Mouse (Mus musculus) heart, adult 18-20 months (tissue): Measurements from ENCODE around the gene Ttpal. TPM values are rescaled to one million over a fixed set of nuclear protein-coding genes. Genes with fewer than 3 reads are reported as not detected.
A peak's percentile ranks its signal among the peaks of the same experiment; 100 is the strongest.
"Not testable (repeated sequence)": the region's sequence is repeated elsewhere in the genome, so short reads cannot be mapped to it uniquely, and the experiment has no call there.

Experiments
- DNase-seq, 2 experiments: peaks; one replicate each; pipeline ENCODE4 v3.0.0; 2021 to 2022; ENCODE audit warnings: mixed read lengths in 1 of 2
- total RNA-seq, 2 experiments: library from RNA; stranded (reverse); gene quantifications; 2 replicates each; pipeline ENCODE4 v1.2.3; 2021

Ttpal gene
- total RNA-seq, 2 experiments from 2014 or later: 12.0 to 16.8 TPM

DNA sequence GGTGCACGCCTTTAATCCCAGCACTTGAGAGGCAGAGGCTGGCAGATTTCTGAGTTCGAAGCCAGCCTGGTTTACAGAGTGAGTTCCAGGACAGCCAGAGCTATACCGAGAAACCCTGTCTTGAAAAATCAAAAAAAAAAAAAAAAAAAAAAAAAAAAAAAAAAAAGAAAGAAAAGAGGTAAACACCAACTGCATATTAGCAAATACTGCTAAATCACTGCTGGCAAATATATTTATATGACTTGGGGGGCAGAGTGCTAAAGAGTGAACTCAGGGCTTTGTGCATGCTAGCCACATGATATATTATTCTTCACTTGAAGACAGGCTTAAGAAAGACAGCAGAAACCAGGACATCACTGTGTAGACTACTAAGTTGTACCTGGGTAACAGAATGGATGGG, 19.3 kb downstream of the Ttpal start:
- not testable (repeated sequence) for DNase-seq

DNA sequence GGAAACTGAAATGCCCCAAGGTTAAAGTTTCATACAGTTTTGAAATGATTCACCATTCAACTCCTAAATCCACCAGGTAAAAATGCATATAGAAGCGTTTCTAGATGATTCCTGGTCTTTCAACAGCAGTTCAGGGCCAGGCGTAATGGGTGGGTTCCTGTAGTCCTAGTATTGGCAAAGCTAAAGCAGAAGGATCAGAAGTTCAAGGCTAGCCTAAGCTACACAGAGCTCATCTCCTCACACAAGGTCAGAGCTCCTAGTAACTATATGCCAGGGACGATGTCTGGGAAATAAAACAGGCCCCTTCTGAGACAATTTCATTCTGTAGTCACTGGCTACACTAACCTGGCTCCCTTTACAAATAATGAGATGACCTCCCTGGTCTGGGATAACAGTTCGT, 29.1 kb downstream of the Ttpal start:
- DNase-seq: no peak

DNA sequence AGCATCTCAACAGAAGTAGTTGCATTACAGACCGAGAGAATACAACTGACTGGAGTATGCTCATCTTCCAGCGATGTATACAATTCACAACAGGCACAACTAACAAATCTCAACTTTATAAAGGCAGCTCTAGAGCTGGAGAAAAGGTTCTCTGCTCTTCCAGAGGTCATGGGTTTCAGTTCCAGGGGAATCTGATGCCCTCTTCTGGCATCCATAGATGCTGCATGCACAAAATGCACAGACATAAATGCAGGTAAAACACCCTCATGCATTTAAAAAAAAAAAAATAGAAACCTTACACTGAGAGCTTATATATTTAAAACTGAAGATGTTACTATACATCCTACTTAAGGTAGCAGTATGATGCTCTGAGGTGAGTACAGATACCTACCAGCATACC, 29.6 kb downstream of the Ttpal start:
- DNase-seq: no peak

DNA sequence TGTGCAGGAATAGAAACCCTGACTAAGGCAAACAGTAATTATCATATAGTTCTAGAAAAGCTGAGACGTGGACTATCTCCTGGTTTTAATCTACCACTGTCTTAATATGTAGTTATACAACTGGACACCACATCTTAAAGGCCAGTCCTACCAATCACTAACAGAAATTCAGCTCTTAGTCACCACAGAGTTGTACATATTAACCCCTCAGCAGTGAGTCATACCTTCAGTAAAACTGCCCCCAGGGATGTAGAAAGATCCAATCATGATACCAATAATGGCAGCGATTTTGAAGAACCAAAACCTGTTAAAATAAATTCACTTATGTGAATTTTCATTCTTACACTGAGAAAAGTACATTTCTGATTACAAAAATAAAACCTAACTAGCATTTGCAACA, 32.1 kb downstream of the Ttpal start:
- DNase-seq: no peak

DNA sequence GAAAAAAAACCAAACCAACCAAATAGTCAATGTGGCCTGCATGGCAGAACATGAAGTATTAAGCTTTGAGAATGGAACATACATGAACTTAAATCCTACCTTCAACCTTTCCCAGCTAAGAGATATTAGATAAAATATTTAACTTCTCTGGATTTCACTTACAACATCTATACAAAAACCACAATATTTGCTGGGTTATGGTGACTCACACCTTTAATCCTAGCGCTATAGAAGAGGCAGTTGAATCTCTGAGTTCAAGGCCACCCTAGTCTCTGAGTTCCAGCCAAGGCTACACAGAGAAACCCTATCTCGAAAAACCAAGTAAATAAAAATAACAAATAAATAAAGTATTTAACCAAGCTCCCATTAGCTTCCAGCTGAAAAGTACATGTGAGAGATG, 33.9 kb downstream of the Ttpal start:
- no peak for DNase-seq

DNA sequence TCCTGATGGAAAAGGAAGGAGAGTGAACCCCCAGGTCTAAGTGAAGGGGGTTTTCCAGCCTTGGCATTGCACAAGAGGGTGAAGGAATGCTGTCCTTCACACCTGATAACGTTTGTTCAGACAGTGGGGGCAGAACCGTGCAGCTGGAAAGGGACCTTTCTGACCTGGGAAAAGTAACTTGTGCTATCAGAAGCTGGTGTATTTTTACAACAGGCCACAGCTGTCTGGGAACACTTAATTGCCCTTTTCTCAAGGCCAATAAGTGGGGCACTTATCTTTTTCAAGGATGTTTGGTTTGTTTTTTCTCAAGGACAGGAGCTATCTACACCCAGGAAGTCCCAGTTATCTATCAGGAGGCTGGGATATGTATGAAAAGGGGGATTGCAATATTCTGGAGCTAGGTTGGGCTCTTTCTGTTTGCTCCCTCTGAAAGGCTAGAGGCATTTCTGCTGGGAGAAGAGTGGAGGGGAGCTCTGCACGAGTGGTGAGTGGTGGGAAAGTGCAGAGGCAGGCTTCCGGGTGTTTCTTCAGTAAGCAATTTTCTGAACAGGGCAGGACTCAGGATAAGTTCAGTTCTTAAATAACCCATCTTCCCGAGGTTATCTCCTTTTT, 35.6 kb downstream of the Ttpal start:
- peak in 1 of 2 experiments; percentile 45 for DNase-seq

DNA sequence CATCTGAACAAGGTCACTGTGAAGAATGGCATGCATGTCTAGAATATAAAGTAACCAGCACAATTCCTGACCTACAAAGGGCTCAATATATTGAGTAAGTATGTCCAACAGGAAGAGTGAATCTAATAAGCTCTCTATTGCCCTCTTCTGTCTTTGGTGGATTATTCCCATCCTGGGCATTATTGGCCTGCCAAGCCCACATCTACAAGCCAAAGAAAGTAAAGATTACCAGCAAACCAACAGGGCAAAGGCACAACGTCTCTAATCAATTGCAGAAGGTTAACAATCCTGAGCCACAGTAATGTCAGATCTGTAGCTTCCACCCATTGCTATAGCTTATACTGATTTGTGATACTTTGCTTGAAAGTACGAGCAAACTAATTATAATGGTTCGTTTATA, 38.4 kb downstream of the Ttpal start:
- no peak for DNase-seq

DNA sequence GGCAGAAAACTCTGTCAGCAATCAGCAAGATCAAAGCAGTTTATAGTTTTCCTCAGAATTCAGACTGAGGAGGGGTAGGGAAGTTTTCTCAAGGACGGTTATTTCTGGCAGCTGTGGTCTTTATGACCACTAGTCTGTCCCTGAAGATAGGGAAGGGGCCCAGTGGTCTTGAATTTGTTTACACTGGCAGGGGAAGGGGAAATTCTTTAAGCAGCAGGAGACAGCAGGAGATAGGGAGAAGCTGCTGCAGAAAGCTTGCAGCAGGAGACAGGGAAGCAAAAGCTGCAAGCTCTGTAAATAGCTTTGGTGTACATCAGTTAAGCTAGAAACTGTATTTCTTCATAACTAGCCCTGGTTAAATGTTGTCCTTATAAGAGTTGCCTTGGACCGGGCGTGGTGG, 39.6 kb downstream of the Ttpal start:
- peak in 1 of 2 experiments; percentile 45 for DNase-seq

DNA sequence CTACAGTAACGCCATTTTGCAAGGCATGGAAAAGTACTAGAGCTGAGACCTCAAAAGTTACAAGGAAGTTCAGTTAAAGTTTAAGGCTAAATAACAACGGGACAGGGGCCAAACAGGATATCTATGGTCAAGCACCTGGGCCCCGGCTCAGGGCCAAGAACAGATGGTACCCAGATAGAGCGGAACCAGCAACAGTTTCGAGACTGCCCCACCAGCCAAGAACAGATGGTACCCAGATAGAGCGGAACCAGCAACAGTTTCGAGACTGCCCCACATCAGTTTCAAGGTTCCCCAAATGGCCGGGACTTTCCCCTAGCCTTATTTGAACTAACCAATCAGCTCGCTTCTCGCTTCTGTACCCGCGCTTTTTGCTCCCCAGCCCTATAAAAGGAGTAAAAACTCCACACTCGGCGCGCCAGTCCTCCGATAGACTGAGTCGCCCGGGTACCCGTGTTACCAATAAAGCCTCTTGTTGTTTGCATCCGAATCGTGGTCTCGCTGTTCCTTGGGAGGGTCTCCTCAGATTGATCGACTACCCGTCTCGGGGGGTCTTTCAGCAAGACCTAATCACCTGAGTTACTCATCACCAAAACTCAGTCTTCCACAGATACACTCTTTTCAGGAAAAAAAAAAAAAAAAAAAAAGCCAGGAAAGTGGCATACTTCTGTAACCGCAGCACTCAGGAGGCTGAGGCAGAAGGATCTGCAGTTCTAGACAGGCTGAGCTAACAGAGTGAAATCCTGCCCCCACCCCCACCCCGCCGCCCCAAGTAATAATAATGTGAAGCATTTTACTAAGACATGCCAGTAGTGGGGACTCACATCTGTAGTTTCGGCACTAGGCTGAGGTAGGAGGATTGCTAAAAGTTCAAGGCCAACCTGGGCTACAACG, 40.8 kb downstream of the Ttpal start:
- DNase-seq: peak; percentile 74 to 89

DNA sequence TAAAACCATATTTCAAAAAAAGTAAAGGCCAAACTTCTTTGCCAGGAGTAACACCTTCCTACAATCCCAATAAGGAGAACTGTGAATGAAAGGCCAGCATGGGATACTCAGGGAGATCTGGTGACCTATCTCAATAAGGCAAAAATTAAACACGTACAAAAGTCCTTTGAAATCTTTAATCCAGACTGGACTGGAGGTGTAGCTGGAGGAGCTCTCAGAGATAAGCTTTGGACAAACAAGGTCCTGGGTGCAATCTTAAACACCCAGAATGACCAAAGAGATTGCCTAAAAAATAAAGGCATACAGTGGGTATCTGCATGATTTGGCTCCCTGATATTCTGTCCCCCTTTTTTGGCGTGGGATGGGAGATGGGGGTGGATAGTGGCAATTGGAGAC, 41.5 kb downstream of the Ttpal start:
- DNase-seq: no peak

DNA sequence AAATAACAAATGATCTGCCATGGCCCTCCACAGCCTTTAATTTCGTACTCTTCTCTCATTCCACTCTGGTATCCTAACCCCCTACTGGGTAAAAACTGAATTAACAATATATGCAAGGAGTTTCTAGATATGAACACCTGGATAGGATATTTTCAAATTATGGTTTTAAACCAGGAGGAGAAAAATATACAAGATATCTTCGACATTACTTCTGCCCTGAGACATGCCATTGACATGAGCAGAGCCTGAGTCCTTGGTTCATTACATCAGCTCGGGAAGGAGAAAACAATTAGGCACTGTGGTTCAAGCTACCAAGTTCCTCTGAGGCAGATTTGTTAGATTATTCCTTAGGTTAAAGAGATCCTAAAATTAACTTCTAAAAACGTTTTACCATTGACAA, 41.9 kb downstream of the Ttpal start:
- no peak for DNase-seq

DNA sequence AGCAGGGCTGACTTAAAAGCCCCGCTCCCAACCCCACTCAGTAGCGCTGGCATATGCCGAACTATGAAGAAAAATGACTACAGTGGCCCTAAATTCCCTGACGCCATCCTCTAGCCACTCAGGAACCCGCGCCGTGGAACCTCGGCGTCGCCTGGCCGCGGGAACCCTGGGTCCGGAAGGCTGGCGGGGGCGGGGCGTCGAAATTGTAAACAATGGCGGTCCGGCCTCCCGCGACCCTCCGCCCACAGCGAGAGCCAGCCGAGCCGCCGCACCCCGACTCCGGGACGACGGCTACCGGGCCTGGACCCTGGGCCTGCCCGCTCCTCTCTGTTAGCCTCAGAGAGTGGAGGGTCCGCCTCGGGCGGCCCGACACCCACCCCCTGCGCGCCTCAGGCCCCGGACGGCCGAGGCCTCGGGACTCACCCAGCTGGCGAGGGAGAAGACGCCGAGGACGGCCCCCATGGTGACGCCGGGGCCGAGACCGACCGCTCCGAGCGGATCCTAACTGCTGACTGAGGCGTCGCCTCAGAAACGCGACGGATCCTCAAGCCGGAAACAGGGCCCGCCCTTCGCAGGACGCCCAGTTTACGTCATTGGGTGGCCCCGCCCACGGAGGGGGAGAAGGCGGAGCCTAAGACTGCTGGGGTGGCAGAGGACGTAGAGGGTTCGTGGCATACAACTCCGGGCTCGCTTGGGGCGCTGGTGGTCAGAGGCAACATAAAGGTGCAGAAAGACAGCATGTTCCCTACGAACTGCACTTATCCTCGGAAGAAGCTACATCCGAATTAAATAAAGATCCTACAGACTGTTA, 42.7 kb downstream of the Ttpal start, which contains the start of gene Serinc3:
Gene Serinc3 (minus strand): TSS at position 557 of the 811 bp plus-strand sequence.
- peak; percentile 99 to 100 for DNase-seq

DNA sequence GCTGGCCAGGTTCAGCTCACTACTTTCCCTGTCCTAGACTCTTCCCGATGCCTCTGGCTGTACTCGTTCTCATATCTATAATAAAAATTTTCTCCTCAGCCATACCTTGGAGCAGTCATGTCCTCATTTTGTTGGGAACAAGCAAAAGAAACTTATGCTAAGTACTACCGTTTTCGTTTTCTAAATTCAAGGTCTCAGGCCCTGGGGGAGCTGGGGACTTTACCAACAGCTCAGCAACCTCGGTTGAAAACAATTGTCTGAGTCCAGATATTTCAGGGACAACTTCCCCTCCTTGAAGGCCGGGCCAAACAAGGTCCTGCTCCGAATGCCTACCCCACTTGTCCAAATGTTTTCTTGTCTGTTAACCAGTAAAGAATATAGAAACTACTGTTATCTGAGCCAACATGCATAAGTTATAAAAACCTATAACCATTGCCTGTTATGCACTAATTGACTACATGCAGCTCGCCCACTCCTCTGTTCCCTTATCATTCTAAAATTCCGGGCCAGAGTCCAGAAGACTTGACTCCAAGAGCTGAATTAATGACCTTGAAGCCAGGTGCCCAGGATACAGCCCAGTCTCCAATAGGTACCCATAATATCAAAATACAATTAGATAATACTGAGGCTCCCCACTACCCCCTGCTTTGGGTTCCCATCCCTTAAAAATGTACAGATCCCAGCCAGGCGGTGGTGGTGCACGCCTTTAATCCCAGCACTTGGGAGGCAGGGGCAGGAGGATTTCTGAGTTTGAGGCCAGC, 43.8 kb downstream of the Ttpal start:
- DNase-seq: no peak

DNA sequence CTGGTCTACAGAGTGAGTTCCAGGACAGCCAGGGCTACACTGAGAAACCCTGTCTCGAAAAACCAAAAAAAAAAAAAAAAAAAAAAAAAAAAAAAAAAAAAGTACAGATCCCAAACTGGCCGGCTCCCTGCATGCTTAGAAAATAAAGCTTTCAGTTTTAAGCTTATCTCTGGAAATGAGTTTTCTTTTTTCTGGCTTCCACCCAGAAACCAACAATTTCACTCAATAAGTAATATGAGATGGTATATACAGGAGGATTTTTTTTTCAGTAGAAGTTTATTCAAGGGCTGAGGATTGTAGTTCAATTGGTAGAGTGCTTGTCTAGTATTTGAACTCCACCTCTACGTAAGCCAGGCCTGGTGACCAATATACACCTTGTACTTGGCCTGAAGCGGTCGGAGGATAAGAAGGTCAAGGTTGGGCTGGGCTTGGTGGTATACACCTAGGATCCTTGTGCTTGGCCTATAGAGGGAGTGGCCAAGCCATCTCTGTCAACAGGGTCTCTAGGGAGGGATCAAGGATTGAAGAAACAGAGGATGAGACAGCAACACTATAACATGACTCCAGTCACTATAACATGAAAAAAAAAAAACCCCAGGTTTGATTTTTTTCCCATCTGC, 44.5 kb downstream of the Ttpal start:
- no peak for DNase-seq

DNA sequence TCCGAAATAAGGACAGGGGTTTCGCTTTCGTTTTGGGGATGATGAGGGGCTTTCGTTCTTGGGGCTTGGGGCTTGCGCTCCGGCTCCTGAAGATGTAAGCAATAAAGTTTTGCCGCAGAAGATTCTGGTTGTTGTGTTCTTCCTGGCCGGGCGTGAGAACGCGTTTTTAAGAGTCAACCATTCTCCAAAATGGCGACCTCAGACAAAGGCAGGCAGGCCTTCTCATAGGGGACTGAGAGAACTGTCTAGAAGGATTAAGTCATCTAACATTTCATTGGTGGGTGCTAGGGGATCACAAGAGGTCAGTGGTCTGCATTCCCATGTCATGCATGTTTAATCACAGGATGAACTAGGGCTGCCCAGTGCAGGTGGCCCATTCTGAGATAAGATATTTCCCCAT, 53.6 kb downstream of the Ttpal start:
- DNase-seq: not testable (repeated sequence)

DNA sequence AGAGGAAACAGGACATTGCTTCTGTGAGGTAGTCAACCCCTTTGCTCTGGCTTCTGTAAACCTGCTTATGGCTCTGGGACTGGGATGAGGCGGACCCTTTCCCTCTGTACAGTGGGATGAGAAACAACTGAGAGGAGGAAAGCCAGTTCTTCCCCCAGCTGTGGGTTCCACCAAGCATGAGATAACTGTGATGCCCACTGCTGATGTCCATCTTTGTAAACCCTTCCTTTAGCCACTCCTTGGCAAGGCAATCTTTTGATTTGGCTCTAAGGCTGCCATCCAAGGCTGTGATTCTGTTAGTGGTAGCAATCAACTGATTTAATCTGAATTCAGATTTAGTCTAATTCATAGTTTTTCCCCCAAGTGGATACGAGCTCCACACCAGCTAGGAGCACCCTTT, 55.4 kb downstream of the Ttpal start:
- DNase-seq: no peak

DNA sequence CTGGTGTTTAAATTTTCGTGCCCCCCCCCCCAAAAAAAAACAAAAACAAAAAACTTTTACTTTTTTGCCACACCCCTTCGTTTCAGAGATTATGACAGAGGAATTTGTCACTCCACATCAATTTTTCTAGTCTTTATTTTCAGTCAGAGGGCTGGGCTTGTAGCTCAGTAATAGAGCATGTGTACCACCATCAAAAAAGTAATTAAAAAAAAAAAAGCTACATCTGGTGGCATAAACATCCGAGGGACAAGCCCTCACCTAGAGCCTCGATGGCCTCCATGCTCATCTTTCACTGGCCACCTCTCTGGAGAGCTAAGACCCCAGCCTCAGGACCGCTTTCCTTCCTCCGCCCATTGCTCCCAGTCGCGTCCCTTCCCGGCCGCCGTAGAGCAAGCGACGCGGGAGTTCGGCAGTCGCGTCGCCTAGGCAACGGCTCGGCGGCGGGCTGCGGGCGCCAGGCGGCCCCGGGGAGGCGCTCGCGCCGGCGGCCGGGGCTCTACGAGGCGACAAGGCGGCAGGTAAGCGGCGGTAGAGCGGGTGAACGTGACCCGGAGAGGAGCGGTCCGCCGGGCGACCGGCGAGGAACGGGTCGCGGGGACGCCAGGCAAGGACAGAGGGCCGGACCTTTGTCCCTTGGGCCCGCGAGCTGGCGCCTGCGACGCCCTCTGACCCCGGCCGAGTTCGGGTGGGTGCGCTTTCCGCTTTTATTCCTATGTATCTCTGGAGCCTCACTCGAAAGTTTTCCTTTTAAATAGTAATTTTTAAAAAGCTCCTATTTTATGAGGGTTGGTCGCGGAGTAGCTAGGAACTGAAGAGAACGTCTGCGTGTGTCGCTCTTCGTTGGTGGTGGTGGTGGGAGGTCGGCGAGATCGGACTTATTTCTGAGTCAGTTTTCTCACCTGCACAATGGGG, 56.1 kb downstream of the Ttpal start, which contains the start of gene Pkig:
Gene Pkig (plus strand): TSS at position 412 of the 912 bp plus-strand sequence.
- peak; percentile 91 for DNase-seq

DNA sequence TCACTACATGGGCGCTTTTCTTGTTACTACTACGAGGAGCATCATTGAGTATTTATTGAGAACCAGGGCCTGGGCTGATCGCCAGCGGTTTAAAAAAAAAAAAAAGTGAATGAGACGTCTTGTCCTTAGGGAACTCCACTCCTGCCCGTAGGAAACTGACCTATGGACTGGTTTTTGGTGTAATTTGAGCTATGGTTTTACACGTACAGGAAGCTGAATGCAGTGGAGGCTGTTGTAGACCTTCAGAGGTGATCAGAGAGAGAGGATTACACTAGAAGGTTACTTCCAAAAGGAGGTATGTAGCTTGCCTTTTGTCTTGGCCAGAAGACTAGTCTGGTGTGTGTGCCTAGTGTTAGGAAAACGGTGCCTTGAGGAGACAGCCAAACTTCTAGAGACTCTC, 56.8 kb downstream of the Ttpal start:
- DNase-seq: peak; percentile 67 to 76

DNA sequence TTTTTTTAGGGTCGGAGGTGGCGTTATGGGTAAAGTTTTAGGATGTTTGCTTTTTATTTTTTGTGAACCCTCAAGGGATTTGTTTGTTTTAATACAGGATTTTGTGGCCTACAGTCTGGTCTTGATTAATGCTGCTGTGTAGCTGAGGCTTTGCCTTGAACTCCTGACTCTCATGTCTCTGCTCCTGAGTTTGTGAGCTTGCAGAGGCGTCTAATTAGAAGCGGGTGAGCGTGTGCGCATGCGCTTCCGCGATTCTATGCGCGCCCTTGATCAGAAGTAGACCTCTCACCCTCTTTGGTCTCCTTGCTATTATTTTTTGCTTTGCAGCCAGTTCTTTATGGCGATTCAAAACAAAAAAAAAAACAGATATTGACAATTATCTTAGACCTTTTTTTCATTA, 57.3 kb downstream of the Ttpal start:
- no peak for DNase-seq

DNA sequence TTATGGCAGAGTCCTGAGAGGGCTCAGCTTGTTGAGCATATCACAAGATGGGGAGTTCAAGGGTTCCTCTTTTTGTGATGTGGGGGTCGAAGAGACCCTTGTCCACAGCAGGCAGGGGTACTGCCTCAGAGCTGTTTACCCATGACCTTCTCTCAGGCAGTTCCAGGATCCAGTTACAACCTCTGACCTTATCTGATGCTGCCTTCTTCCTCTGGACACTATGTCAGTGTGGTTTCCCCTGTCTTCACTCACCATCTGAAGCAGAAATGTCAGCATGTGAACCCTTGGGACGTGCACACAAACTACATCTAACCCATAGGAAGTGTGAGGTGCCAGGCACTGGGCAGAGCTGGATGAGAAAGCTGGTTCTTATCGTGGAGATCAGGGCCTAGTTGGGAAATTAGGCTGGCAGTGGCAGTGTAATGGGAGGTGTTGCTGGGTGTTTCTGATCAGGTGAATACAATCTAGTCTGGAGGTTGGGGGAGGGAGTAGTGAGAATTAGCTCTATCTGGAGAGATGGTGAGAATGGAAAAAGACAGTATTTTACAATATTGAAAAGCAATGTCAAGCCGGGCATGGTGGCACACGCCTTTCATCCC, 58.1 kb downstream of the Ttpal start:
- DNase-seq: no peak
